Mouse (Mus musculus) intestine, embryonic 14.5 days (tissue): ENCODE measurements around the gene Ahsg. TPM values are rescaled to one million over a fixed set of nuclear protein-coding genes. Genes with fewer than 3 reads are reported as not detected.

Experiments used
- ATAC-seq: fragments of 200-750 bp; cut with Nextera tagmentation; replicated peaks from 2 replicates; pipeline ENCODE4 v1.8.0; 2017; ENCODE audit warnings: low read depth, moderate number of reproducible peaks, moderate TSS enrichment, moderate library complexity; ENCODE audit not compliant: low FRiP score, low TSS enrichment
- DNase-seq: peaks from one replicate; pipeline ENCODE4 v3.0.0-alpha.2; 2018; ENCODE audit warnings: low spot score
- H3K27ac ChIP-seq: fragments of 300-500 bp; sonication (generic); 2 replicates; pipeline ENCODE4 v1.5.1; 2014; ENCODE audit warnings: low read depth, mild to moderate bottlenecking, control low read depth
- H3K27me3 ChIP-seq: fragments of 300-500 bp; sonication (generic); replicated peaks from 2 replicates; pipeline ENCODE4 v1.6.1; 2014; ENCODE audit warnings: low read length, control low read depth; ENCODE audit not compliant: control insufficient read depth, insufficient read depth
- H3K36me3 ChIP-seq: fragments of 300-500 bp; sonication (generic); 2 replicates; pipeline ENCODE4 v1.6.1; 2014; ENCODE audit warnings: low read length, control low read depth; ENCODE audit not compliant: control insufficient read depth, insufficient read depth
- H3K4me1 ChIP-seq: fragments of 300-500 bp; sonication (generic); replicated peaks from 2 replicates; pipeline ENCODE4 v1.6.1; 2014; ENCODE audit warnings: low read length, control low read depth, mixed read lengths; ENCODE audit not compliant: control insufficient read depth, insufficient read depth
- H3K4me2 ChIP-seq: fragments of 300-500 bp; sonication (generic); 2 replicates; pipeline ENCODE4 v1.6.1; 2014; ENCODE audit warnings: low read length
- H3K4me3 ChIP-seq: fragments of 300-500 bp; sonication (generic); 2 replicates; pipeline ENCODE4 v1.5.1; 2014; ENCODE audit warnings: low read depth, low read length, control low read depth, mixed read lengths
- H3K9ac ChIP-seq: fragments of 300-500 bp; sonication (generic); 2 replicates; pipeline ENCODE4 v1.6.1; 2014; ENCODE audit warnings: mild to moderate bottlenecking, low read length
- H3K9me3 ChIP-seq: fragments of 300-500 bp; sonication (generic); 2 replicates; pipeline ENCODE4 v1.6.1; 2016; ENCODE audit warnings: low read length, control low read depth; ENCODE audit not compliant: control insufficient read depth
- WGBS: fragments of 180-500 bp; shearing (Covaris S2); extraction: QIAGEN DNeasy Blood & Tissue Kit; methylation state at CpG from one replicate; pipeline ENCODE4 v1.1.7; 2014; 5-methylcytosine and 5-hydroxymethylcytosine counted together
- polyA plus RNA-seq: library from polyadenylated mRNA; unstranded; fragments of >200 nt; fragmentation: Nextera tagmentation; extraction: Ambion mirVana; gene quantifications from 2 replicates; pipeline ENCODE4 v1.2.1, GENCODE M21; 2014

Gene Ahsg
- polyA plus RNA-seq, 1 experiment from 2014 or later = 0.43 TPM

DNA sequence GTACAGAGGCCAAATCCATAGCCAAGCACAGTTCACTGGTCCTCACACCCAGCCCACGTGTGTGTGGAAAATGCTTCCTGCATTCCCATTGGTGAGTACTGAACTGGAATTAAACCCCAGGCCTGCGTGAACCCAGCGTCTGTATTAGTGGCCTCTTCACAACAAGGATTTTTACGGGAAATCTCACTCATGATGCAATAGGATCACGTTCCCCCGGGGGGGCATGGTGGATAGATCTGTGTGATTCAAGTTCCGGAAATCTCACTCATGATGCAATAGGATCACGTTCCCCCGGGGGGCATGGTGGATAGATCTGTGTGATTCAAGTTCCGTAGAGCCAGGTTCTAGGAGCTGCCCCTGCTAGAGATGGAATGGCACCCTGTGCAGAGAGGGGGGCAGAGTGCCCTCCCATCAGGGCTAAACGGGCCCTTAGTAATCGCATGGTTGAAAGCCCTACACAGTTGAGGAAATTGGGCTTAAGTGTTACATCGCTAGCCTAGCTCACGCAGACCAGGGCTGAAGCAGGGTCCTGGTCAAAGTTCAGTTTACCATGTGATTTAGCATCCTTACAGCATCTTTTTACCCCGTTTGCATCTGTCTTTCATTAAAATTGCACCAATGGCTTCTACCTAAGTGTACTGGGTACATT lies 27.7 kb downstream of the Ahsg start:
- Histone ChIP-seq H3K9ac (no peak overlapping the region), H3K27ac (no peak overlapping the region), H3K27me3 (no peaks in the 10 kb centered on the region), H3K36me3 (no peaks in the 10 kb centered on the region), H3K9me3 (no peaks in the 10 kb centered on the region), H3K4me2 (no peak overlapping the region), H3K4me1 (no peaks in the 10 kb centered on the region), H3K4me3 (no peak overlapping the region)
- DNase-seq (no peak), ATAC-seq (no peak)
- WGBS = 81% methylated on average over 15 of the region's 15 CpGs

- no peak overlapping the region for H3K4me2 ChIP-seq
- no peaks in the 10 kb centered on the region for H3K27me3 ChIP-seq
- H3K27ac ChIP-seq = no peak overlapping the region
- H3K9ac ChIP-seq = no peak overlapping the region
- no peak for ATAC-seq
- 57% methylated on average over 18 of the region's 18 CpGs for whole genome bisulfite sequencing
- no peaks in the 10 kb centered on the region for H3K9me3 ChIP-seq
- H3K4me3 ChIP-seq = no peak overlapping the region
- no peaks in the 10 kb centered on the region for H3K4me1 ChIP-seq
- DNase-seq = no peak
- H3K36me3 ChIP-seq = no peaks in the 10 kb centered on the region
Observed at GRCm38 (mm10) chr16:22919971-22920854, 29.1 kb downstream of the Ahsg start.

- Histone ChIP-seq H3K36me3 (no peaks in the 10 kb centered on the region), H3K9me3 (no peaks in the 10 kb centered on the region), H3K4me1 (no peaks in the 10 kb centered on the region), H3K4me3 (no peak overlapping the region), H3K27ac (no peak overlapping the region), H3K9ac (no peak overlapping the region), H3K27me3 (no peaks in the 10 kb centered on the region), H3K4me2 (no peak overlapping the region)
- WGBS = 90% methylated on average over 5 of the region's 5 CpGs
- no peak for DNase-seq
- no peak for ATAC-seq
Observed at GRCm38 (mm10) chr16:22921761-22922160, 30.7 kb downstream of the Ahsg start.

DNA sequence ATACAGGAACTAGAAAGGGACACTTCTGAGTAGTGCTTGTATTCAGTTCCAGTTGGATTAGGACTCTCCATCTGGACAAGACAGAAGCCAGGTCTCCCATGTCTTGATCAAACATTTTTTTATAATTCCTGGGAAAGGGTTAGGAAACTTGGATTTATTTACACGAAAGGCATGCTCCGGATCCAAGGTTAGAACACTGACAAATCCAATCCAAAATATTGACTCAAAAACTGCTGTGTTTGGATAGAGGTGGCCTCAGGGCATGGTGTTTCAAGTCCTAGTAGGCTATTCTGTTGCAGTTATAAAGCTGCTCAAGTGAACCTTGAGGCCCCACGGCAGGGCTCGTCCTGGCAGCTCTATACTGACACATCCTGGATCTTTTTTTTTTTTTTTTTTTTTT lies 31.4 kb downstream of the Ahsg start:
- Histone ChIP-seq H3K27ac (no peak overlapping the region), H3K36me3 (no peaks in the 10 kb centered on the region), H3K27me3 (no peaks in the 10 kb centered on the region), H3K9ac (no peak overlapping the region), H3K4me2 (no peak overlapping the region), H3K4me3 (no peak overlapping the region), H3K4me1 (no peaks in the 10 kb centered on the region), H3K9me3 (no peaks in the 10 kb centered on the region)
- WGBS = 70% methylated on average over 4 of the region's 4 CpGs
- no peak for DNase-seq
- ATAC-seq = no peak

- H3K27ac ChIP-seq = no peak overlapping the region
- H3K4me3 ChIP-seq = no peak overlapping the region
- no peaks in the 10 kb centered on the region for H3K9me3 ChIP-seq
- no peaks in the 10 kb centered on the region for H3K36me3 ChIP-seq
- DNase-seq = no peak
- H3K9ac ChIP-seq = no peak overlapping the region
- no peaks in the 10 kb centered on the region for H3K27me3 ChIP-seq
- H3K4me1 ChIP-seq = no peaks in the 10 kb centered on the region
- 54% methylated on average over 6 of the region's 6 CpGs for WGBS
- H3K4me2 ChIP-seq = no peak overlapping the region
- ATAC-seq = no peak
Observed at GRCm38 (mm10) chr16:22929575-22929974, 38.5 kb downstream of the Ahsg start.

- WGBS = 81% methylated on average over 11 of the region's 11 CpGs
Observed at GRCm38 (mm10) chr16:22931431-22932200, 40.5 kb downstream of the Ahsg start.

DNA sequence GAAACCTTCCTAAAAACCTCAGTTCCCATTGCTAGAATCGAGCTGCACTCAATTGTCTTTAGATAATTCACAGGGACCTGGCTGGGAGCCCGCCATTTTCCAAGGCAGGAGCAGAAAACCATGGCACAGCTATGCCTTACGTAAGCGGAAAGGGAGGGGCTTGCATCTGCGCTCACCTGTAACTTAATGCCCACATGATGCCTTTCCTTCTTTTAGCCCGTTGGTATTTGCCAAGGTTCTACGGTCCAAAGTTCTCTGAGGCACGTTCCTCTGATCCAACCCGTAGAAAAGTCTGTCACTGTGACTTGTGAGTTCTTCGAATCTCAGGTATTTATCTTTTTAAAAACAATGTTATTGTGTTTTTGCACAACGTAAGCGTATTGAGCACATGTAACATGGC lies 46.6 kb downstream of the Ahsg start:
- Histone ChIP-seq H3K4me1 (no peaks in the 10 kb centered on the region), H3K4me3 (no peak overlapping the region), H3K9ac (no peak overlapping the region), H3K27ac (no peak overlapping the region), H3K4me2 (no peak overlapping the region), H3K9me3 (no peaks in the 10 kb centered on the region), H3K36me3 (no peaks in the 10 kb centered on the region), H3K27me3 (no peaks in the 10 kb centered on the region)
- 88% methylated on average over 12 of the region's 12 CpGs for WGBS
- ATAC-seq (no peak), DNase-seq (no peak)

More at GRCm38 (mm10) chr16:22931431-22932200, 40.5 kb downstream of the Ahsg start:
- Histone ChIP-seq H3K4me3 (no peak overlapping the region), H3K27me3 (no peaks in the 10 kb centered on the region), H3K9ac (no peak overlapping the region), H3K27ac (no peak overlapping the region), H3K4me1 (no peaks in the 10 kb centered on the region), H3K36me3 (no peaks in the 10 kb centered on the region), H3K9me3 (no peaks in the 10 kb centered on the region), H3K4me2 (no peak overlapping the region)
- no peak for DNase-seq
- no peak for ATAC-seq

- Histone ChIP-seq H3K9me3 (no peaks in the 10 kb centered on the region), H3K4me1 (no peaks in the 10 kb centered on the region), H3K27ac (no peak overlapping the region), H3K4me3 (no peak overlapping the region), H3K9ac (no peak overlapping the region), H3K36me3 (no peaks in the 10 kb centered on the region), H3K27me3 (no peaks in the 10 kb centered on the region), H3K4me2 (no peak overlapping the region)
- WGBS = 76% methylated on average over 2 of the region's 2 CpGs
- no peak for ATAC-seq
- DNase-seq = no peak
Observed at GRCm38 (mm10) chr16:22938541-22938940, 47.5 kb downstream of the Ahsg start.
